Mouse (Mus musculus) frontal cortex, adult 2 months (tissue): ENCODE data around the gene Ube2q2. TPM values are rescaled to one million over a fixed set of nuclear protein-coding genes. Genes with fewer than 3 reads are reported as not detected.
"Not testable (repeated sequence)": the region's sequence is repeated elsewhere in the genome, so short reads cannot be mapped to it uniquely, and the experiment has no call there.

Experiments
- DNase-seq, 2 experiments: peaks; one replicate each; pipeline ENCODE4 v3.0.0; 2022; ENCODE audit warnings: low spot score in 1 of 2; ENCODE audit errors: extremely low spot score in 1 of 2
- polyA plus RNA-seq: library from polyadenylated mRNA; depleted of rRNA; stranded (reverse); fragments of >200 nt; gene quantifications from 2 replicates; pipeline ENCODE4 v1.2.3, GENCODE M21; 2012; rRNA removed

Gene Ube2q2
- polyA plus RNA-seq, 1 experiment: 41.3 TPM

GRCm38 (mm10) chr9:55236235-55237165 lies 87.8 kb downstream of the Ube2q2 start:
- no peak for DNase-seq

GRCm38 (mm10) chr9:55240852-55241251 lies 92.2 kb downstream of the Ube2q2 start:
- no peak for DNase-seq

- no peak for DNase-seq
These were observed 93.4 kb downstream of the Ube2q2 start for GRCm38 (mm10) chr9:55241863-55242685.

GRCm38 (mm10) chr9:55243280-55243679 lies 94.6 kb downstream of the Ube2q2 start:
- no peak for DNase-seq

GRCm38 (mm10) chr9:55244079-55244478 lies 95.4 kb downstream of the Ube2q2 start:
- DNase-seq: no peak

DNA sequence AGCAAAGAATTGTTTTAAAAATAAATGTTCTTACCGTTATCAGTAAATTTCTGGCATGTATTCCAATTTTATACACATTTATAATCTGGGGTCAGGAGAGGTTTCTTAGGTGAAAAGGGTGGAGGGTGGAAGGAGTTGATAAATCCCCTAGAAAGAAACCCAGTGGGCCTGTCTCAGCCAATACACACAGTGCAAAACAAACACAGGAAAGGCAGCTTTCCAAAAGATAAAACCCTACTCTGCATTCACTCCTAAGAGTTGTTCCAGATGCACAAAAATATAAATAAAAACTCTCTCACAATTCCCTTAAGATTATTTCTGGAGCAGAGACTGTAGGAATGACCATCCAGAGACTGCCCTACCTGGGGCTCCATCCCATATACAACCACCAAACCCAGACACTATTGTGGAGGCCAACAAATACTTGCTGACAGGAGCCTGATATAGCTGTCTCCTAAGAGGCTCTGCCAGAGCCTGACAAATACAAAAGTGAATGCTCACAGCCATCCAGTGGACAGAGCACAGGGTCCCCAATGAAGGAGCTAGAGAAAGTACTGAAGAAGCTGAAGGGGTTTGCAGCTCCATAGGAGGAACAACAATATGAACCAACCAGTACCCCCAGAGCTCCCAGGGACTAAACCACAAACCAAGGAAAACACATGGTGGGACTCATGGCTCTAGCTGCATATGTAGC lies 96.5 kb downstream of the Ube2q2 start:
- not testable (repeated sequence) for DNase-seq

DNA sequence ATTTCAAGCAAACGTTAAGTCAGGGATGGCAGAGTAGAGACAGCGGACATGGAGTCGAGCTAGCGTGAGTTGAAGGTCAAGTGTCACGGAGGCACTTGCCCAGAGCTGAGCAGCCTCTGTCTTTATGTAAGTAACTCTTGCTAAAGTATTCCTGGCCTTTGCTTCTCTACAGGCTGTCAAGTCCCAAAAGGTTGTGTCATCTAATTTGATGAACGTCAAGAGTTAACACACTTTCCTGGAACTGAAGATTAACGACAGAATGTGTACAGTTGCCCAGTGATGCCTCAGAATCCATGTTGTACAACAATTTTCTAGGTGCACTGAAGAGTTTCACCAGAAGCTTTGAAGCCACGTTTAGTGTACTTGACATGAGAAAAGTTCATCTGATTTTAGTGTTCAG lies 97.8 kb downstream of the Ube2q2 start:
- DNase-seq: no peak

GRCm38 (mm10) chr9:55246918-55247317 lies 98.3 kb downstream of the Ube2q2 start:
- no peak for DNase-seq

DNA sequence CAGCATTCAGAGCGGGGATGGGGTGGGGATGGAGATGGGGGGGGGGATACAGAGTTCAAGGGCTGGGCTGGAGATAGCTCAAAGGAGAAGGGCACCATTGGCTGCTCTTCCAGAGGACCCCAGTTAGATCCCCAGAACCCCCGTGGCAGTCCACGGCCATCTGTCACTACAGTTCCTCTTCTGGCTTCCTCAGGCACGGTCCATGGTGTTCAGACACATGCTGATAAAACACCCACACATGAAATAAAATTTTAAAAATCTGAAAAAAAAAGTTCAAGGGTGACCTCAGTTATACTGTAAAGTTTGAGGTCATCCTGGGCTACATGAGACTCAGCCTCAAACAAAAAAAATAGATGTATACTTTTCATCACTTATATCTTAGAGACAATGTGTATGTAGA lies 99.8 kb downstream of the Ube2q2 start:
- no peak for DNase-seq

- DNase-seq: no peak
These were observed 102.1 kb downstream of the Ube2q2 start for GRCm38 (mm10) chr9:55250595-55251247.

DNA sequence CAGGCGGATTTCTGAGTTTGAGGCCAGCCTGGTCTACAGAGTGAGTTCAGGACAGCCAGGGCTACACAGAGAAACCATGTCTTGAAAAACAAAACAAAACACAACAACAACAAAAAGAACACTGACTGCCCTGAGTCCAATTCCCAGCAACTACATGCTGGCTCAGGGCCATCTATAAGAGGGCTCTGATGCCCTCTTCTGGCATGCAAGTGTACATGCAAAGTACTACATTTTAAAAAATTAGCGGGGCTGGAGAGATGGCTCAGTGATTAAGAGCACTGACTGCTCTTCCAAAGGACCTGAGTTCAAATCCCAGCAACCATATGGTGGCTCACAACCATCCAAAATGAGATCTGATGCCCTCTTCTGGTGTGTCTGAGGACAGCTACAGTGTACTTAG lies 103.4 kb downstream of the Ube2q2 start:
- DNase-seq: not testable (repeated sequence)

DNA sequence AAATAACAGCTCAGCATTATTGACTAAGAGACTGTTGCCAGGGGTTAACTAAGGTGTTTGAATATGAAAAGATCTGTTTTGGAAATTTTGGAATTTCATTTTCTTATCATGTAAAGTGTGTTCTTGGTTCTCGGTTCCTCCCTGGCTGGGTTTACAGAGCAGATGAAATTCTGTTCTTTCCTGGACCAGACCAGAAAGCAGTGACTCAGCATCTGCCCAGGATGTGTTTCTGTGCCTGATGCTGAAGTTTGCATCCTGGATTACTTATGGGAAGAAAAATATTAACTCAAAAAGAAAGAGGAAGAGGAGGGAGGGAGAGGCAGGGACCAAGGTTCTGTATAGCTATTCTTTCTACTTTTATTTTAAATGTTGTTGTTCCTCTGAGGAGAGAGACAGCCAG lies 105.2 kb downstream of the Ube2q2 start:
- DNase-seq: no peak

GRCm38 (mm10) chr9:55255056-55255455 lies 106.4 kb downstream of the Ube2q2 start:
- no peak for DNase-seq

GRCm38 (mm10) chr9:55255604-55256003 lies 107.0 kb downstream of the Ube2q2 start:
- DNase-seq: no peak

DNA sequence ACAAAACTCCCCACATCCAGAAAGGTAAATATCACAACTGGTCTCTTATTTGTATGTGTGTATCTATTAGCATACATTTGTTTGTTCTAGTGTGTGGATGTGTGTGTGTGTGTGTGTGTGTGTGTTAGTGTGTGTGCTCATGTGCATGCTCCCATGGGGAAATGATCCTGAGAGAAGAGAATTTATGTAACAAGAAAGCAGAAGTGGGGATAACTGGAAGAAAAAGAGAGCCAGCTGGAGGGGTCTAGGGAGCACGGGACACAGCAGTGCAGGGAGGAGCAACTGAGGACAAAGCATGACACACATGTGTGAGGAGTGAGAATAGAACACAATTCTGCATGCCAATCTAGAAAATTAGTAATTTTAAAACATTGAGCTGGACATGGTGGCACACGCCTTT lies 108.5 kb downstream of the Ube2q2 start:
- no peak for DNase-seq

Other genes starting within 250 kb of the Ube2q2 start
- gene Hykk, start 231.6 kb upstream of the Ube2q2 start, polyA plus RNA-seq: 1.3 and 1.6 TPM in 2 replicates
- gene Psma4, start 198.1 kb upstream of the Ube2q2 start, polyA plus RNA-seq: 138 and 166 TPM in 2 replicates
- 0.34 TPM in 1 of 2 replicates, not detected in the other for gene AY074887, start 197.9 kb upstream of the Ube2q2 start, polyA plus RNA-seq
- 1.5 and 2.2 TPM in 2 replicates for gene Chrna5, start 168.0 kb upstream of the Ube2q2 start, polyA plus RNA-seq
- gene Chrna3, start 122.3 kb upstream of the Ube2q2 start, polyA plus RNA-seq: 2.1 and 2.9 TPM in 2 replicates
- gene Chrnb4, start 100.1 kb upstream of the Ube2q2 start, polyA plus RNA-seq: 3.1 and 3.2 TPM in 2 replicates
- 30.8 and 33.5 TPM in 2 replicates for gene Fbxo22, start 60.1 kb downstream of the Ube2q2 start, polyA plus RNA-seq
- gene Nrg4, start 178.0 kb downstream of the Ube2q2 start, polyA plus RNA-seq: 1.7 and 1.8 TPM in 2 replicates
- gene Tmem266, start 178.1 kb downstream of the Ube2q2 start, polyA plus RNA-seq: 9.1 and 9.5 TPM in 2 replicates